Mouse (Mus musculus): ENCODE results near the gene Fam71e1.

The Fam71e1 gene

DNA sequence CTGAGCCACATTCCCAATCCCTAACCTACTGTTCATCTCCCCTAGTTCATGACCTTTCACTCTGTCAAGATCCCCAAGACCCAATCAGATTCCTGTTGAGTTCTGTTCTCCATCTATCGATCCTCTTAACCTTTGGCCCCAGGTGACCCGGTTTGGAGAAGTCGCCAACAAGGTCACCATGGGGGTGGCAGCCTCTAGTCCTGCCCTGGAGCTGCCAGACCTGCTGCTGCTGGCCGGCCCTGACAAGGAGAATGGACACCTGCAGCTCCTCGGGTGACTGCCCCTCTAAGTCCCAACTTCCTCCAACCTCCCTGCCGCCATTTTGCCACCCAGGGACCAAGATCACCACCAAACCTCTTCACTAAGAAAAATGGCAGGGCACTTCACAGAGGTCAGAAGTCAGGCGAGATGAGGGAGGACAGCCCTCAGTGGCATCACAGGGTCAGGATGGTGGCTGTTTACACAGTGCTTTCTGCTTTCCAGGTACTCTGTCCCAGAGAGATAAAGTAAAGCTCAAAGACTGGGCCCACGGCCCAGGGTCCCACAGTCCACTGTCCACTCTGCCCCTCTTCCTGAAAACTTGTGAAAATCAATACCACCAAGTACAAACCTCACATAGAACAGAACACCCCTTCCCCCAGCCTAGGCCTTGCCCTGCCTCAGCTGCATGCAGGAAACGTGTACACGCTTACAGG is 1.1 kb downstream of the Fam71e1 start:
- DNase-seq (ENCODE audit: low spot score in 2 of 2): no peak

DNA sequence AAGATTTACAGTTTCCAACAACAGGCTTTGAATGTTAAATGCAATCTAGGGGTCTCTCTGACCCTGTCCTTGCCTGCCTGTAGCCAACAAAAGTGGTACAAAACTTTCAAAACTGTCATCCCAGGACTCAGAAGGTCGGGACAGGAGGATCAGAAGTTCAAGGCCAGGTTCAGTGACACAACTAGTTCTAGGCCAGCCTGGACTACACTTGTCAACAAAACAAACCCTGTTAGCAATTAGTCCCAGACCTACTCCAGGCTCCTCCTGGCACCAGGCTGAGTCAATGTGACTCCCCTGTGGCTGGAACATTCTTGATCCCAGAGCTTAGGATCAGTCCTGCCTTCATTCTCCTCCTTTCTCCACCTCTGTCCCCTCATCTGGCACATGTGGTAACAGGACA is 2.5 kb downstream of the Fam71e1 start:
- DNase-seq (ENCODE audit: low spot score in 2 of 2): no peak

DNA sequence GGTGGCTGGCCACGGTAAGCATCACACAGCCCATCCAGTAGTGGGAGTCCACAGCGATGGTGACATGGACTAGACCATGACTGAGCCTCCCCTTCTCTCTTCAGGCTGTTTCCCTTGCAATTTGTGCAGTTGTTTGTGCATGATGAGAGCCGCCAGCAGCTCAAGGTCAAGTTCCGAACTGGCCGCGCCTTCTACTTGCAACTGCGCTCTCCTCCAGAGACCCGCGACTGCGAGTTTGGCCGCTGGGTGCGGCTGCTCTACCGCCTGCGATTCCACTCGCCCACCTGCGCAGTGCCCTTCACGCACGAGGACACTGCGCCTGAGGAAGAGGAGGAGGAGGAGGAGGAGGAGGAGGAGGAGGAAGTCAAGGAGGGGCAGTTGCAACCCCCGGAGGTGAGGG is 3.7 kb downstream of the Fam71e1 start:
- DNase-seq (ENCODE audit: low spot score in 2 of 2): no peak

DNA sequence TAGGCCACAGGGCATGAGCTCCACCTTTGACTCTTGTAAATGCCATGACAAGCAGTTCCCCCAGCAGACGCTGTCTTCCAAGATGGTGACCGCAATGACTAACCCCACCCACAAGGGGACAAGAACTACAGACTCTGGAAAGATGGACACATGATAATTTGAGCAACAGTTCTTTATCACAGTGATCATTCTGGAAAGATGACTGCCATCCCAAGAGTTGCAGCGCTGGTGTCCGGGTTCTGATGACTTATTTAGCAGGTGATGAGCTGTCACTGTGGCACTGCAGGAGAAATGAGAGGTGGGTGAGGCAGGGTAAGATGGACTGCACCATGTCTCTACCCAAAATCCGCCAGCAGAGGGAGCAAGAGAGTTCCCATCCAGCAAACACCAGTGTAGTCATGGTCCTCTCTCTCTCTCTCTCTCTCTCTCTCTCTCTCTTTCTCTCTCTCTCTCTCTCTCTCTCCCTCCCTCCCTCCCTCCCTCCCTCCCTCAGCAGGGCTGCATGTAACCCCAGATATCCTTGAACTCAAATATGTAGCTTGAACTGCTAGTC is 5.3 kb downstream of the Fam71e1 start:
- DNase-seq (ENCODE audit: low spot score in 2 of 2): peak; percentile 54 to 83

DNA sequence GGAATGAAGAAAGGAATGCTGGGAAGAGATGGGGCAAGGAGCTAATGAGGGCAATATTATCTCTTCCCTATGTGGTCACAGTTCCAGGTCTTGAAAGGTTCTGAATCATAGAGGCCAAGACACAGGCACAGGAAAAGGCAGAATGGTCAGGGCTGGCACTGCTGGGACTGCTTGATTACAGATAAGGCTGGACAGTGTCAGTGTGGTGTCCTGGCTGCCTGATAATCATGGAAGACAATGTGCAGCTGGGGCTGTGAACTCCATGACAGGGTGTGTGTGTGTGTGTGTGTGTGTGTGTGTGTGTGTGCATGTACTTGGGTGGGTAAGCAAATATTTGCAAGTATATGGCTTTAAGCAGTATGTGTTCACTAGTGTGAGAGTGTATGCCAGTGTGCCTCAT is 11.1 kb downstream of the Fam71e1 start:
- DNase-seq (ENCODE audit: low spot score in 2 of 2): no peak

DNA sequence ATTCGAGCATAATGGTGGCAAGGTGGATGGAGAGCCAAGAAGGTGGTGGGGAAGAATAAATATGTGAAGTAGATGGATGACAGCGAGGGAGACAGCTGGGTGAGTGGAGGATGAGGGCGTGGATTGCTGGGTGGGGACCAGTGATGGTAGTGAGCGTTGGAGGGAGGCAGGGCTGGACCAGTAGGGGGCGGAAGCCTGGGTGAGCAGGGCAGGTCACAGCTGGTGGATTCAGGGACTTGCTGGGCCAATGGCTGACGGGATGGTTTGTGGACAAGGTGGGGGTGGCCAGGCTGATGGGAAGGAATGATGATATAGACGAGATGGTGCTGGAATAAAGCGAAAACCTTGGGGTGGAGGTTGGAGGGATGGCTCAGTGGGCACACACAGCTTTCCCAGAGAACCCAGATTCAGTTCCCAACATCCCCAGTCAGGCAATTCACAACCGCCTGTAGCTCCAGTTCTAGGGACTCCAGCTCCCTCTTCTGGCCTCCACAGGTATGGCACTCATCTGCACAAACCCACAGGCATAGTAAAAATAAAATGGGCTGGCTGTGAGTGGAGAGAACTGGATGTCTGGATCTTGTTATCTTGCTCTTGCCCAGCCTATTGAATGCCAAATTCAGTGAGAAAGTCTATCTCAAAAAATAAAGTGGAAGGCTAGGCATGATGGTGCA is 23.0 kb downstream of the Fam71e1 start:
- DNase-seq (ENCODE audit: low spot score in 2 of 2): no peak

DNA sequence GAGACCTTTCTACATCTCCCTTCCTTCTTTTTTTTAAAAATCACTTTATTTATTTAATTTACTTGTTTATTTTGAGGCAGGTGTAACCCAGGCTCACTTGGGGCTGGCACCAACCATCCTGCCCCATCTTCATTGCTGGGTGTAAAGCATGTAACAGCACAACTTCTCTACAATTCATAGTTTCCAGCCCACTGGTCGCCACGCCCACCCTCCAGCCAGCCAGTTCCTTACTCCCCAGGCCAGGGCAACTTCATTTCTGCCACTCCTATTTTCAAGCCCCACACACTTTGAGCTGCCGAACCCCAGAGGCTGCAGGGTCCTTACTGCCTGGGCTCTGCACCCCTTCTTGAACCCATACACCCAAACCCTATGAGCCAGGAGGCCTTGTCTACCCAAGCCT is 24.6 kb downstream of the Fam71e1 start:
- no peak for DNase-seq (ENCODE audit: low spot score in 2 of 2)

DNA sequence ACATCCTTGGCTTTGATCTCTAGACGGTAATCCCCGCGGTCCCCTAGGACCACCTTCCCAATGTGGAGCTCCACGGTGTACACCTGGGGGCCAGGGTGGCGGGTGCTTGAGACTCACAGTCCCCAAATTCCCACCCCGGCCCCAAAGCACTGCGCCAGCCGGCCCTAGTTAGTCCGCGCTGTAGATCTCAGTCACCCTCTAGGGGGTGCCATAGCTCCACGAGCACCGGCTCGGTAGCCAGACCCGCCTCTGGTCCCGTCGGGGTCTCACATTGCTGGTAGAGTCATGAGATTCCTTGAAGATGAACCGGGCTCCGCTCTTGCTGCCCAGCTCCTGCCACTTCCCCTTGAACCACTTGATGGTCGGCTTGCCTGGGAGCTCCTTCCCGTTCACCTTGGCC is 25.3 kb downstream of the Fam71e1 start:
- peak; percentile 49 to 75 for DNase-seq (ENCODE audit: low spot score in 2 of 2)

DNA sequence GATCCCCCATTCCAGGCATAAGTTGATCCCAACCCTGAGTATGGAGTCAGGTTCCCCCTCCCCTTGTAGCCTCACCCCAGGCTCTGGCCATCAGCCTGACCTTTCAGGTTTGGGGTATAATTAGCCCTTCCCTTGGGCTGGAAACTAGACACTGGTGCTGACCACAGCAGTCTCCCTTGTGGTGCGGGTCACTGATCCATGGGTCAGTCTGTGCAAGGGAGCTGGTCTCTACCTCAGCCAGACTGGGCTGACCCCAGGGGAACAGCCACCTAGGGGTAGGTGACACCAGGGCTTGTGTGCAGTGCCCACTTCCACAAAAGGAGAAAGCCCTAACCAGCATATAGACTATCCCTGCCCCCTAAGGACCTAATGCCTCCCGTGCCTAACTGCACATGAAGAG is 26.7 kb downstream of the Fam71e1 start:
- no peak for DNase-seq (ENCODE audit: low spot score in 2 of 2)

DNA sequence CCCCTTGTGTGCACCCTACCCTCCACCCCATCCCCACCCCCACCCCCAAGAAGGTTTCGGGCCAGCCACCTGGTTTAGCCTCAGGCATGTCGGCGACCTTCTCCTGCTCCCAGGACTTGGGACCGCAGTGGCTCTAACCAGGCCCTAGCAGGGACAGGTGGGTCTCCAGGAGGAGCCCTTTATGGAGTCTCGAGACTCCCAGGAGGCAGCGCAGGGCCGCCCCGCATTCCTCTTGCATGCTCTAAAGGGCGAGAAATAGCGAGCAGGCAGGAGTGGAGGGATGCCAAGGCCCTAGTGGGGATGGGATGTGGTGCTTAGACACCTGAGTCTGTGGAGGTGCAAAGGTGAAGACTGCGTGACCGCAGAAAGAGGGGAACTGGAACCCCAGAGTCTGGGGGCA is 28.1 kb downstream of the Fam71e1 start, which contains the start of gene Mybpc2:
Mybpc2 (minus strand) TSS at position 155 of the 400 bp plus-strand sequence.
- DNase-seq (ENCODE audit: low spot score in 2 of 2): no peak

DNA sequence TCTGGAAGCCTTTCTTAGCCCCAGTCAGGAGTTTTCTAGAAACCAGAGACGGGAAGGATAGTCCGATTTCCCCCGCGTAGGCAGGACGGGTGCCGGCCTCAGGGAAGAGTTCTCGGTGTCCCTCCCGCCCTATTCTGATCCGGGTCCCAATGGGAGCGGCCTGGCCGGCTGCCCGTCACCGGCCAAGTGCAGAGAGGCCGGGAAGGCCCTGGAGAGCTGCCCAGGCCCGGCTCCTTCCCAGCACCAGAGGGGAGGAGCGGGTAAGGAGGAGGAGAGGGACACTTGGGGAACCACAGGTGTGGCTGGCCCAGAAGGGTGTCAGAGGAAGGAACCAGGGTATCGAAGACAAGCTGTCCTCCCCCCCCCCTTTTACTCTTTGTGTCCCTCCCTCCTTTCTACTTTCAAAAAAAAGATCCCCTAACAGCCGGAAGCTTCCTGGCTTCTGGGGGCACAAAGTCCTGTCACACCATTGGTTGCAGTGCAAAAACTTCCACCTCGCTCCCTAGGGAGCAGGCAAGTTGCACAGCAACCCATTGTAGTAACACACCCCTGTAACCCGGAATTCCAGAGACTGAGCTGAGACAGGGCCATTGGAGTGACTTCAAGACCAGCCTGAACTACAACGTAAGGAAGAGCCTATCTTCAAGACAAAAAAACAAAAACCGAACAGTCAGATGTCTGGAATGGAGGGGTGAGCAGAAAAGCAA is 28.9 kb downstream of the Fam71e1 start:
- peak; percentile 52 to 71 for DNase-seq (ENCODE audit: low spot score in 2 of 2)

DNA sequence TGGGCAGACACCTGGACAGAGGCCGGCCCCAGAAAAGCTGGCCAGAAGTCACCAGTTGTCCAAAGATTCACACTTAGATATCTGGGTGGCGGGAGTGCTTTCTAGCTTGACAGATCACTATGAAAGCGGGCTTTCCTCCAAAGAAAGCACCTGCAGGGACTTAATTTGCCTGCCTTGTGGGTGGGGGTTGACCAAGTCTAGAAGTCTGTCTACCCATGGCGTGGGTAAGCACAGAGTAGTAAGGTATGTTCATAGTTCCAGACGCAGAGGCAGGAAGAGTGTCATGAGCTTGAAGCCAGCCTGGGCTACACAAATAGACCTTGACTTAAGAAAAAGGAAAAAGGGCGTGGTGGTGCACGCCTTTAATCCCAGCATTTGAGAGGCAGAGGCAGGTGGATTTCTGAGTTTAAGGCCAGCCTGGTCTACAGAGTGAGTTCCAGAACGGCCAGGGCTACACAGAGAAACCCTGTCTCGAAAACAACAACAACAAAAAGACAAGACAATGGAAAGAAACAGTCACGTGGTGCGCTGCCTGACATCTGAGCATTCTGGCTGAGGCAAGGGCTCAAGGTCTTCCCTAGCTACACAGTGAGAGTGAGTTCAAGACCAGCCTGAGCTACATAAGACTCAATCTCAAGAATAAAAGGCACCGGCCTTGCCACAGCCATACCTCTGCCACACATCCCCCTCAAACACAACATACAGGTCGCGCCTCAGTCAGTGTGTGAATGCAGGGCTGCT is 30.2 kb downstream of the Fam71e1 start:
- DNase-seq (ENCODE audit: low spot score in 2 of 2): no peak

DNA sequence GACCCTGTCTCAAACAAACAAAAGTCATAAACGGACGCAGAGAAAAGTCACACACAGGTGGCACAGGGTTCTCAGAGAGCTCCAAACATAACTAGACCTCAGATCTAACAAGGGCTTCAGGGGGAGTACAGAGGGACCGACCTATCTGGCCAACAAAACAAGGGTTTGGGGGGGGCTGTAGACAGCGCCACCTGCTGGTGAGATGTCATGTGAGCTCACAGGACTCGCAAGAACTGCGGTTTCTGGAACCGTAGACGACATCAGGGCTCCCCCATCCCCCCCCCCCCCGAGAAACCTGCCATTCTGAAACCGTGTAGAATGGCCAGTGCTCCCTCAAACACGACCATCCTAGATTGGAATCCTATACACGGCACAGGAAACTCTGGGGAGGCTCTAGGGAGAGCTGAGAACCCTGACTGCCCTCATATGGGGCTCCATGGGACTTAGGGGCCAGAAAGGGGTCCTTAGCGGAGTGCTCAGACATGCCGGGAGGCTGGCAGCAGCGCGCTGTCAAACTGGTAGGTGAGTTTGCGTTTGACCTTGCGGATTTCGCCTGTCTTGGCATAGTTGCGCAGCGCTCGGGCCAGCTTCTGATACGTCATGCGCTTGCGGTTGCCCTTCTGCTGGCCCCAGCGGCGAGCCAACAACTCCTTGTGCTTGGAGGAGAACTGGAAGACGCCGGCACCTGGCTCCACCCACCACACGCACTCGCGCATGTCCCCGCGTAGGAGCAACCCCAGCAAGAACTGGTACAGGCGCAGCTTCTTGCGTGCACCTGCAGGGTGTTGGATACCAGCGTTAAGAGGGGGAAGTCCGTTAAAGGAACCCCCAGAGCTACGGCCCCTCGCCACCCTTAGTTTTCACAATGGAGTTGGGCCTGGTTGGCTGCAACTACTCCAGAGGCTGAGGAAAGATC is 31.4 kb downstream of the Fam71e1 start:
- peak; percentile 62 to 77 for DNase-seq (ENCODE audit: low spot score in 2 of 2)

DNA sequence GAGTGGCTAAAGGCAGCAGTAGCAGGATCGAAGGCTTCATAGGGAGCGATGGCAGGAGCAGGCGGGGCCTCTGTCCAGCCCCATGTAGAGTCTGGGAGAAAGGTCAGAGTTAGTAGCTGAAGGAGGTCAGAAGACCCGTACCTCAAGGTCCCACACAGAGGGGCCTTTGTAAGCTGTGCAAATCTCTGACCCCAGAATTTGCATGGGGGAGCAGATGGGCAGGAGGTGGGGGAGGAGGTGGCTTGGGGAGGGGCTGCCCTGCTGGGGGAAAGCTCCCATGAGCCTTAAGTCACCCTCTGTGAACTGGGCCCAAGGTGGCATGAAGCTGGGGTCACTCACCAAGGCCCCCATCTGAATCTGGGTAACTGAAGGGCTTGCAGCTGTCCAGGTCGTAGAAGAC is 33.1 kb downstream of the Fam71e1 start:
- no peak for DNase-seq (ENCODE audit: low spot score in 2 of 2)

DNA sequence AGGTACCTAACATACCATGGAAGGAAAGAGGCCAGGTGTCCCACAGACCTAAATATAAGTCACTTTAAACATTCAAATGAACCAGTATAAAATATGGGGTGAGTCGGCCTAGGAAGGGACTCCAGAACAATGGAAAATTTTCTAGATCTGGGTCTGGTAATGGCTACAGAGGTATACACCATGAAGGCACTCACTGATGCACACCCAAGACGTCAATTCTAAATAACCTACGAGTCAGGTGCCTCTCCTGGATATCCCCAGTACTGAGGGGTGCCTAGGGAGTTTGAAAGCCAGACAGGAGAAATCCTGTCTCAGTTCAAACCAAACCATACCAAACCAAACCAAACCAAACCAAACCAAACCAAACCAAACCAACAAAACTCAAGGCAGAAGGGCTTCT is 34.1 kb downstream of the Fam71e1 start:
- DNase-seq (ENCODE audit: low spot score in 2 of 2): no peak

DNA sequence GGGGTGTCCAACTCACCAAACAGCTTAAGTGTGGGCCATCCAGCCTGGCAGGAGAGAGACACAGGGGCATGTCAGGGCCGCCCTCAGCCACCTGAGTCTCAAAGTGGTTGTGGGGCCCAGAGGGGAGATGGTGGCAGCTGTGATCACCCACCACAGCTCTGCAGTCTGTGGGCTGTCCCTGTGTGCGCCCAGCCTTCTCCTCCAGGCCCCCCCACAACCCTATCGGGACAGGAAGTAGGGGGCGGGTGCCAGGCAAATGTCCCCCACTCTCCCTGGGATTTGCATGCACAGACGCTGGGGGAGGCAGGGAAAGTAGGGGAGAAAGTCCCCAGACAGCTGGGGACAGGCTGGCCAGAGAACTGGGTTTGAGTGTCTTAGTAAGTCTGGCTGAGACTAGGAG is 34.8 kb downstream of the Fam71e1 start:
- DNase-seq (ENCODE audit: low spot score in 2 of 2): no peak

DNA sequence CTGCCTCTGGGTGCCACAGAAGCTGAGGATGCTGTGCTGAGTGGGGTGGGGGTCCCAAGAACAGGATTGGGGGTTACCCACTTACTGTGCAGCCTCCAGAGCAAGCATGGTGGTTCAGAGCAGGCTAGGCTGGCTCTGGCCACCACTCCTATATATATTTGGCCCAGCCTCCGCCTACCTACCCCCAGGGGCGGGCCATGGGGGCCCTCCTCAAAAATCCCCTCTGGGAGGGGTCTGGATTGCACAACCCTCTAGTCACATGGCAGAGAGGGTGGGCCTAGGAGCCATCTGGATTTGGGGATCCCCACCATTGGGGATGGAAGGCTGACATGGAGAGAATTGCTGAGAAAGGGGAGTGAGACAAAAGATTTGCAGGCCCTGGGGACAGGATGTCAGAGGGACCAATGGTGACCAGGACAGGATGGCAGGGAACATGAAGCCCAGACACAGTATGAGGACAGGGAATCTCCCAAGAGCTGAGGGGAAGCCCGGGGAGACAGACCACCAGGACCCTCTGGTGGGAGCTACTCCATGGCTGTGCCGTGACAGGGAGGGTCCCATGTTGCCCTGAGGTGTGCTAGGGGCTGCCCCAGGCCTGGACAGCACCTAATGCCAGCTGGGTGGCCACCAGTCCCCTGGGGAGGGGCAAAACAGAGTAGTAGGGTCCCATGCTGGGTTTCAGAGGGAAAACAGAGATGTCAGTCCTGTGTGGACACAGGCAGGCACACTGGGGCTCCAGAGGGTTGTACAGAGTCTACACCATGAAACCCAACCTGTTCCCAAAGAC is 35.8 kb downstream of the Fam71e1 start, which contains the start of gene Spib:
Spib (minus strand) TSS at position 126 of the 787 bp plus-strand sequence.
- no peak for DNase-seq (ENCODE audit: low spot score in 2 of 2)

DNA sequence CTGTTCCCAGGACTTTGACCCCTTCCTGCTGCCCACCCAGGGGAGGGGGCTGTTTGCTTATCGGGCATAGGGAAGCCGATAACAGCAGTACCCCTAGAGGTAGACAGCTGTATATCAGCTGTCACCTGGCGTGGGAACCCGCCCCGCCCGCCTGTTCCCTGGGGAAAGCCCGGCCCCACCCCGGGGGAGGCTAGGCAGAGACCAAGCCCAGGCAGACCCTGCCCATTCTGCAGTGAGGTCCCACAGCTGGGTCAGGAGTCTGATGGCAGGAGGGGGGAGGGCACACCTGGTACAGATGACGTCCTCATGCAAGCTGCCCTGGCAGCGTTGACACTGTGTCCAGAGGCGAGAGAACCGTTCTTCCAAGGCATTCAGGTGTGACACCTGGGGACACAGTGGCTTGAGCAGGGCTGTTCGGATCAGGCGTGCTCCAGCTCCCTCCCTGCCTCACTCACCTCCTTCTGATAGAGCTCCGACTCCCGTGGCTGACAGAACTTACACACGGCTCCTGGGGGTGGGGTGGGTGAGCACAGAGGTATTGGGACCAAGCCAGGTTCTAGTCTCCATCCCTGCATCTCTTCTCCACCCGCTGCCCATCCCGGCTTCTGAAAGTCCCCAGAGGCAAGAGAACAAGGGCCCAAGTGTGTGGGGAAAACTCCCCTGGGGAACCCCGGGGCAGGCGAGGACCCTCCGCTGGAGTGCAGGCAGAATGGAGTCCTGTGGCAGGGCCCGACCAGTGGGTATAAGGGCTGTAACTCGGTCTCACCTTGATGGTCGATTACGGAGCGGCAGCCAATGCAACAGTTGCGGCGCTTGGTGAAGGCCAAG is 36.8 kb downstream of the Fam71e1 start:
- DNase-seq (ENCODE audit: low spot score in 2 of 2): no peak

DNA sequence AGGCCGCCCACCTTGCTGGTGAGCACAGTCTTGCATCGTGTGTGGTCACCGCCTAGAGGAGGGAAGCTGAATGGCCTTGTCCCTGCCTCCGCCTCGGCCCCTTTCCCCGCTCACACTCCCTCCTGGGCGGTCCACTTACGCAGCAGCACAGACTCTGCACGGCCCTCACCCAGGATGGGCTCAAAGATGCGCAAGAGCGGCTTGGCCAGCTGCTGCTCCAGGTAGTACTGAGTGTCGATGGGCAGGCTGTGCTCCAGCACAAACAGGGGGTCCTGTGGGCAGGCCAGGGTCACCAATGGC is 37.3 kb downstream of the Fam71e1 start:
- DNase-seq (ENCODE audit: low spot score in 2 of 2): no peak

Measured in cerebellum, postnatal 4 days (tissue).